Mouse (Mus musculus) neural tube, embryonic 11.5 days (tissue): Measurements from ENCODE around the gene P4ha1. TPM values are rescaled to one million over a fixed set of nuclear protein-coding genes. Genes with fewer than 3 reads are reported as not detected.
"Not testable (repeated sequence)": the region's sequence is repeated elsewhere in the genome, so short reads cannot be mapped to it uniquely, and the experiment has no call there.

Source experiments
- ATAC-seq: fragments of 200-750 bp; cut with Nextera tagmentation; 2 replicates; pipeline ENCODE4 v1.8.0; 2017; ENCODE audit warnings: moderate number of reproducible peaks, mild to moderate bottlenecking, moderate TSS enrichment, moderate library complexity; ENCODE audit not compliant: insufficient read depth, low FRiP score, low TSS enrichment
- DNase-seq: peaks from one replicate; pipeline ENCODE4 v3.0.0-alpha.2; 2015; ENCODE audit warnings: low spot score
- H3K27ac ChIP-seq: fragments of 300-500 bp; sonication (generic); 2 replicates; pipeline ENCODE4 v1.5.1; 2014; ENCODE audit warnings: low read depth, mild to moderate bottlenecking, low read length
- H3K27me3 ChIP-seq: fragments of 300-500 bp; sonication (generic); 2 replicates; pipeline ENCODE4 v1.6.1; 2014; ENCODE audit warnings: mild to moderate bottlenecking, low read length, mixed read lengths; ENCODE audit not compliant: control insufficient read depth, insufficient read depth
- H3K36me3 ChIP-seq: fragments of 300-500 bp; sonication (generic); 2 replicates; pipeline ENCODE4 v1.6.1; 2014; ENCODE audit warnings: mild to moderate bottlenecking, low read length, moderate library complexity, mixed read lengths; ENCODE audit not compliant: control insufficient read depth, insufficient read depth
- H3K4me1 ChIP-seq: fragments of 300-500 bp; sonication (generic); 2 replicates; pipeline ENCODE4 v1.6.1; 2014; ENCODE audit warnings: low read length, mixed read lengths; ENCODE audit not compliant: control insufficient read depth, insufficient read depth
- H3K4me2 ChIP-seq: fragments of 300-500 bp; sonication (generic); 2 replicates; pipeline ENCODE4 v1.6.1; 2014; ENCODE audit warnings: low read depth, mild to moderate bottlenecking, moderate library complexity
- H3K4me3 ChIP-seq: fragments of 300-500 bp; sonication (generic); 2 replicates; pipeline ENCODE4 v1.5.1; 2014; ENCODE audit warnings: low read depth, low read length
- H3K9ac ChIP-seq: fragments of 300-500 bp; sonication (generic); 2 replicates; pipeline ENCODE4 v1.6.1; 2014; ENCODE audit warnings: mild to moderate bottlenecking, low read length
- H3K9me3 ChIP-seq: fragments of 300-500 bp; sonication (generic); 2 replicates; pipeline ENCODE4 v1.6.1; 2016; ENCODE audit warnings: low read length; ENCODE audit not compliant: control insufficient read depth
- WGBS: fragments of 180-500 bp; shearing (Covaris S2); extraction: QIAGEN DNeasy Blood & Tissue Kit; methylation state at CpG from one replicate; pipeline ENCODE4 v1.1.7; 2014; 5-methylcytosine and 5-hydroxymethylcytosine counted together
- polyA plus RNA-seq: library from polyadenylated mRNA; unstranded; fragments of >200 nt; fragmentation: Nextera tagmentation; extraction: Ambion mirVana; gene quantifications from 2 replicates; pipeline ENCODE4 v1.2.1, GENCODE M21; 2014

P4ha1 gene
- polyA plus RNA-seq, 1 experiment from 2014 or later = 56.1 TPM

DNA sequence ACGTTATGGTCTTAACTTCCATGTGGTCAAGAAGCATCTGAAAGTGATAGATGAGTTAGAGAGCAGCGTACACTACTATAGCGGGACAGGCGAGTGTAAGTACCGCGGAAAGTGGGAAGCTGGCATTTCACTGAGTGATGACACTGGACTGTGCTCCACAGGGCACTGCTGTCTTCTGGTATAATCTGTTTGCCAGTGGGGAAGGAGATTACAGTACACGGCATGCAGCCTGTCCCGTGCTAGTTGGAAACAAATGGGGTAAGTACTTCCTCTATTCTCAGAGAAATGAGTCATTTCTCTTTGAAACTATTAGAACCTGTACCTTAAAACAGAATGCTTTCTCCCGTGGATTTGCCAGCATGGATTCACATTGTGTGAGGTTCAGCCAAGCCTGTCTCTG is 46.3 kb downstream of the P4ha1 start:
- H3K36me3 ChIP-seq = peaks cover 25% of the 10 kb centered on the region
- no peaks in the 10 kb centered on the region for H3K27me3 ChIP-seq
- no peaks in the 10 kb centered on the region for H3K4me1 ChIP-seq
- no peak for DNase-seq
- no peak for ATAC-seq
- H3K4me2 ChIP-seq = no peak overlapping the region
- H3K4me3 ChIP-seq = no peak overlapping the region
- H3K27ac ChIP-seq = no peak overlapping the region
- 92% methylated on average over 9 of the region's 9 CpGs for WGBS
- H3K9ac ChIP-seq = no peak overlapping the region
- no peaks in the 10 kb centered on the region for H3K9me3 ChIP-seq

DNA sequence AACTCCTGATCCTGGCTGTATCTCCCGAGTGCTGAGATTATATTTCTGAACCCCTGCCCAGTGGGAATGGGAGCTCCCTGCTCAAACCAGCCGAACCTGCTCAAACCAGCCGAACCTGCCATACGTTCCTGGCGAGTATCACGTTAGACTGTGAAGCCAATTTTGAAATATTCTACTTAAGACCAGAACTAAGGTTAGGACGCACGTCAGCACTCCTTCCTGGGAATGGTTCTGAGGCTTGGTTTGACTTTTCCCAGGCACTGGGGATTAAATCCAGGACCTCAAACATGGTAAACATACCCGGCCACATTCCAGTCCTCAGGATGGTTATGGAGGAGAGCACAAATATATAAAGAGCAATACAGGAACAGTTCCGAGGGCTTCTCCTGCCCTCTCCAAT is 54.8 kb downstream of the P4ha1 start:
- H3K27ac ChIP-seq = no peak overlapping the region
- DNase-seq (no peak), ATAC-seq (no peak)
- H3K9me3 ChIP-seq = no peaks in the 10 kb centered on the region; the same call in 1 of the 2 replicates
- no peak overlapping the region for H3K4me2 ChIP-seq
- no peak overlapping the region for H3K4me3 ChIP-seq
- no peak overlapping the region for H3K9ac ChIP-seq
- no peaks in the 10 kb centered on the region for H3K4me1 ChIP-seq
- 96% methylated on average over 10 of the region's 10 CpGs for WGBS
- H3K36me3 ChIP-seq = peaks cover 8% of the 10 kb centered on the region; the same call in 1 of the 2 replicates
- H3K27me3 ChIP-seq = no peaks in the 10 kb centered on the region

DNA sequence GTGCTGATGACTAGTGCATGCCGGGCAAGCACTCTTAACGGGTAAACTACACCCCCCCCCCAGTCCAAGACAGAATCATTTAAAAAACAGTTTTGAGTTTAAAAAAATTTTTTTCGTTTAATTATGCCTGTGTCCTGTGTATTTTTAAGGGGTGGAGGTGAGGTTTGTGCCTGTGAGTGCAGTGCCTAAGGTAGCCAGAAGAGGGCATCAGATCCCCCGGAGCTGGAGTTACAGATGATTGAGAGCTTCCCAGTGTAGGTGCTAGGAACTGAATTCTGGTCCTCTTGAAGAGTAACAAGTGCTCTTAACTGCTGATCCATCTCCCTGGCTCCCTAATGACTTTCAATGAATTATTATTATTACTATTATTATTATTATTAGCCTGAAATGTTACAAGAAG is 55.6 kb downstream of the P4ha1 start:
- no peak overlapping the region for H3K27ac ChIP-seq
- 0 out of 2 replicates have a peak, but pooled peaks cover 4% of the 10 kb centered on the region for H3K36me3 ChIP-seq
- no peaks in the 10 kb centered on the region for H3K27me3 ChIP-seq
- WGBS = 92% methylated on average over 4 of the region's 4 CpGs
- H3K4me3 ChIP-seq = no peak overlapping the region
- no peaks in the 10 kb centered on the region for H3K4me1 ChIP-seq
- H3K9me3 ChIP-seq = no peaks in the 10 kb centered on the region; the same call in 1 of the 2 replicates
- H3K4me2 ChIP-seq = no peak overlapping the region
- H3K9ac ChIP-seq = no peak overlapping the region
- no peak for DNase-seq
- no peak for ATAC-seq

DNA sequence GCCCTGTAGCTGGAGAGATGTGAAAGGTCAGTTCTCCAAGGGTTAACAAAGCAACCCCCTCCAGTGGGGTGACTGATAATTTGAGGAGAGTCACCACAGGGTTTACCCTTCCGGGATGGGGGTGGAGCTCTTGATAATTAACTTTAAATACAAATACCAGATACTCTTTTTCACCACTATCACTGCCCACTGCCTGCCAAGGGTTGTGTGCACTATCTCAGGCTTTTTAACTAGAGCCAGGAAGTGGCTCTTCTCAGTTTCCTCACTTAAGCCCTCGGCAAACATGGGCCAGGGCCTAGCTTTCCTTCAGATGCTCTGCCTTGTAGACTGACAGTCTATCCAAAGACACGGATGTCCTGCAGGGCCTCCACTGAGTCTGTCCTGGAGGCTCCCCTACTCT is 56.8 kb downstream of the P4ha1 start:
- Histone ChIP-seq H3K9ac (no peak overlapping the region), H3K4me2 (no peak overlapping the region), H3K4me3 (no peak overlapping the region), H3K27ac (no peak overlapping the region), H3K36me3 (no peaks in the 10 kb centered on the region), H3K27me3 (no peaks in the 10 kb centered on the region), H3K9me3 (no peaks in the 10 kb centered on the region; the same call in 1 of the 2 replicates), H3K4me1 (no peaks in the 10 kb centered on the region)
- WGBS = 63% methylated on average over 3 of the region's 3 CpGs
- no peak for ATAC-seq
- DNase-seq = no peak

DNA sequence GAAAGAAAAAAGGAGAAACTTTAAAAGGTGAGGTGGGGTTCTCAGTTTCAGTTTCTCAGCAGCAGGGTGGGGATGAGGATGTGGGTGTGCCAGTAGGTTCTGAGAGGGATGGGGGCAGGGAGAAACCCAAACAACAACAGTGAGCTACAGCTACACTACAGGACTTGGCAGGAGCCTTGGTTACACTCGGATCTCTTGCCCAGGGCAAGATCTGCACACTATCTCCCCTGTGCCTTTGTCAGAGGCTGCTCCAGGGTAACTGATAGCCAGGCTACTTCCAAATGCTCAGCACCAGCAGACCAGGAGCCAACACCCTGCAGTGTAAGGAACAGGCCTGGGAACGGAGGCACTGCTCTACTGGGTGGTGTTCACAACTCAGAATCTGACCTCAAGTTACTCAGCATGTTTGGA is 57.3 kb downstream of the P4ha1 start:
- Histone ChIP-seq H3K36me3 (no peaks in the 10 kb centered on the region), H3K9me3 (no peaks in the 10 kb centered on the region; the same call in 1 of the 2 replicates), H3K27me3 (no peaks in the 10 kb centered on the region), H3K27ac (no peak overlapping the region), H3K4me1 (no peaks in the 10 kb centered on the region), H3K4me3 (no peak overlapping the region), H3K4me2 (no peak overlapping the region), H3K9ac (no peak overlapping the region)
- ATAC-seq (no peak), DNase-seq (no peak)
- WGBS = 82% methylated on average over 2 of the region's 2 CpGs

DNA sequence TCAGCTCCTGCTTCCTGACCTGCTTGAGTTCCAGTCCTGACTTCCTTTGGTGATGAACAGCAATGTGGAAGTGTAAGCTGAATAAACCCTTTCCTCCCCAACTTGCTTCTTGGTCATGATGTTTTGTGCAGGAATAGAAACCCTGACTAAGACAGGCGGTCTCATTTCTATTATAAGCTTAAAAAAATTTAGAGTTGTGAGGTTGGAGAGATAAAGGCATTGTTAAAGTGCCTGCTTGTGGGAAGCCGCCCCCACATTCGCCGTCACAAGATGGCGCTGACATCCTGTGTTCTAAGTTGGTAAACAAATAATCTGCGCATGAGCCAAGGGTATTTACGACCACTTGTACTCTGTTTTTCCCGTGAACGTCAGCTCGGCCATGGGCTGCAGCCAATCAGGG is 58.5 kb downstream of the P4ha1 start:
- H3K4me2 ChIP-seq, H3K4me3 ChIP-seq, H3K9ac ChIP-seq, DNase-seq, H3K27me3 ChIP-seq, H3K9me3 ChIP-seq, H3K36me3 ChIP-seq, H3K27ac ChIP-seq, ATAC-seq, H3K4me1 ChIP-seq: not testable (repeated sequence)
- WGBS = 89% methylated on average over 5 of the region's 10 CpGs

DNA sequence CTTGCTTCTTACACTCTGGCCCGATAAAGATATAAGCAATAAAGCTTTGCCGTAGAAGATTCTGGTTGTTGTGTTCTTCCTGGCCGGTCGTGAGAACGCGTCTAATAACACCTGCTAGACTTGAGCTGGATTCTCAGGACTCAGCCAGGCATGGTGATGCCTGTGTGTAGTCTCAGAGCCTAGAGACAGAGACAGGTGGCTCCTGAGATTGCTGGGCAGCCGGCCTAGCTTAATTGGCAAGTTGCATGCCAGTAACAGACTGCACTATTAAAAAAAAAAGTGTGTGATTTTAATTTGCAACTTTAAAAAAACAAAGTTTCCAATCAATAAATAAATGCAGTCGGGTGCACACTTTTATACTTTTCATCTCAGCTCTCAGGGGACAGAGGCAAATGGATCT is 63.9 kb downstream of the P4ha1 start:
- ATAC-seq = no peak
- H3K36me3 ChIP-seq = no peaks in the 10 kb centered on the region
- H3K27me3 ChIP-seq = no peaks in the 10 kb centered on the region
- no peak overlapping the region for H3K4me2 ChIP-seq
- no peak overlapping the region for H3K9ac ChIP-seq
- no peaks in the 10 kb centered on the region for H3K9me3 ChIP-seq
- H3K27ac ChIP-seq = no peak overlapping the region
- DNase-seq = no peak
- H3K4me3 ChIP-seq = no peak overlapping the region
- no peaks in the 10 kb centered on the region for H3K4me1 ChIP-seq
- 92% methylated on average over 7 of the region's 8 CpGs for WGBS

DNA sequence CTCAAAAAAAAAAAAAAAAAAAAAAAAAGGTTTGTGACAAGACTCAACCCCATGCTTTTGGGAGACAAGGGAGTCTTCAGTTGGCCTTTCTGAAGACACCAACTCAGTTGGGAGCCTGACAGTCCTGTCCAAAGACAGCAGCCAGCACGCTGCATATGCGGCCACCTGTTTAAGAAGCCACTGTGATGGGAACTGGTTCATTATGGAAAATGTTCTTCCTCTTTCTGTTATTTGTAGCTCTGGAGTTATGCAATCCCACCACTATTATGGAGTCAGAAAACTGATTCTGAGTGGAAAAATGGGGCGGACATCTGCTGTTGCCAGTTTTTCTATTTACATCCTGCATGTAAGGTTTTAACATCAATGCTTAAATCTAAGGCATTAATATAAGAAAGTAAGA is 66.6 kb downstream of the P4ha1 start:
- 95% methylated on average over 3 of the region's 3 CpGs for WGBS
- H3K36me3 ChIP-seq = no peaks in the 10 kb centered on the region
- H3K9ac ChIP-seq = no peak overlapping the region
- H3K4me2 ChIP-seq = no peak overlapping the region
- no peak overlapping the region for H3K4me3 ChIP-seq
- ATAC-seq = no peak
- no peak overlapping the region for H3K27ac ChIP-seq
- H3K4me1 ChIP-seq = no peaks in the 10 kb centered on the region
- no peaks in the 10 kb centered on the region for H3K27me3 ChIP-seq
- no peak for DNase-seq
- no peaks in the 10 kb centered on the region for H3K9me3 ChIP-seq

DNA sequence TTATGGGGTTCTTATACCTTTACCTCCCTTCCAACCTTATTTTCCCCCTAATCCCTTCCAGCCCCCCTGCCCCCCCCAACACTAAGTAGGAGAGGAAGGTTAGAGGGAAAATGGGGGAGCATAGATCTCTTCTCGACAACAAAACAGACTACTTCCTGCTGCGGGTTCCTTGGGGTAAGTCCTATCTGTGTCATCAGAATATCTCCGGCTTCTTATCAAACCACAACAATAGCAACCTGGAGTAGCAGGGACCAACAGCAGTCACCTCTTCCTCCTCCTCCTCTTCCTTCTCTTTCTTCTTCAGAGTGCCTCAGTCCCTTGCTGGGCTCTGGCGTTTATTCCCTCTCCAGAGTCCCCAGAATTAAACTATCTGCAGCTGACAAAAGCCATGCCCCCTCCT is 68.8 kb downstream of the P4ha1 start:
- no peak overlapping the region for H3K9ac ChIP-seq
- H3K4me3 ChIP-seq = no peak overlapping the region
- H3K36me3 ChIP-seq = no peaks in the 10 kb centered on the region
- H3K4me1 ChIP-seq = no peaks in the 10 kb centered on the region
- H3K27me3 ChIP-seq = no peaks in the 10 kb centered on the region
- WGBS = 61% methylated on average over 4 of the region's 4 CpGs
- no peak overlapping the region for H3K4me2 ChIP-seq
- no peak for DNase-seq
- no peak overlapping the region for H3K27ac ChIP-seq
- ATAC-seq = no peak
- no peaks in the 10 kb centered on the region for H3K9me3 ChIP-seq
